Mouse (Mus musculus): Measurements from ENCODE around the gene Csn2.

Gene Csn2

GRCm38 (mm10) chr5:87699530-87699929, at the start of gene Csn2:
Gene Csn2, minus strand, starts transcription at chr5:87699630.
- no peak for TF ChIP-seq GATA4 (IDR thresholded peaks at IDR 0.05; ENCODE audit: insufficient replicate concordance, low read length)

GRCm38 (mm10) chr5:87734821-87735220, 35.4 kb upstream of the Csn2 start:
- no peak for TF ChIP-seq GATA4 (IDR thresholded peaks at IDR 0.05; ENCODE audit: insufficient replicate concordance, low read length)

- TF ChIP-seq GATA4 (IDR thresholded peaks at IDR 0.05; ENCODE audit: insufficient replicate concordance, low read length): no peak
Measured at GRCm38 (mm10) chr5:87705891-87706290, 6.5 kb upstream of the Csn2 start.

DNA sequence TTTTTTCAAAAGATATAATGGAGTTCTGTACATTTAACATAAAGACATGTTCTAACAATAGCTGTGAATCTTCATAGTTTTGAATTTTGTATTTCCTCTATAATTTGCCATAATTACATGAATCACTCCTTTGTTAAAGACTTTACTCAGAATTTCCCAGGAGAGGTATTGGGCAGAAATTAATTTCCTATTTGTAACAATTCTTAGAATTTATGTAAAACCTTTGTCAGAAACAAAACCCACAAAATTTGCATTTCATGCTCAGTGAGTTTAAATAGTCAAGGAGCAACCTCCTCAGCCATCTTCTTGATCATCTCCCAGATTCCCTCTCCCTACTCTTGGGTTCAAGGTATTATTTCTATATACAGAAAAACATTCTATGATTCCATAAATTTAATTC, 33.5 kb downstream of the Csn2 start, which contains the start of gene Csn1s1:
TSS of gene Csn1s1 (plus strand) at position 301 of the 400 bp plus-strand sequence.
- TF ChIP-seq GATA4 (IDR thresholded peaks at IDR 0.05; ENCODE audit: insufficient replicate concordance, low read length): no peak

DNA sequence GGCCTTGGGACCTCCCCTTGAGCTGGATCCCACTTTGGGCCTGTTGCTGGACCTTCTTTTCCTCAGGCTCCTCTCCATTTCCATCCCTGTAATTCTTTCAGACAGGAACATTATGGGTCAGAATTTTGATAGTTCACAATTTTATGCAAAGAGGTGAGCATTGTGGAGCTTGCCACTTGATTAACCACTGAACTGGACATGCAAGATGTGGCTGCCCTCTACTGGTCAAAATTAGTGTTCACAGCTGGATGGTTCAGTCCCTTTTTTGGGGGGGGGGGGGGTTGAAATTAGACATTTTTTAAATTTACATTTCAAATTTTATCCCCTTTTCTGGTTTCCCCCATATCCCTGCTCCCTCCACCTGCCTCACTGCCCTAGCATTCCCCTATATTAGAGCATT, 56.6 kb downstream of the Csn2 start:
- no peak for TF ChIP-seq GATA4 (IDR thresholded peaks at IDR 0.05; ENCODE audit: insufficient replicate concordance, low read length)
